Mouse (Mus musculus): Measurements from ENCODE around the gene Odf3l2. TPM values are rescaled to one million over a fixed set of nuclear protein-coding genes. Genes with fewer than 3 reads are reported as not detected.

Gene Odf3l2
- polyA plus RNA-seq, 1 experiment from 2014 or later, result not detected

DNA sequence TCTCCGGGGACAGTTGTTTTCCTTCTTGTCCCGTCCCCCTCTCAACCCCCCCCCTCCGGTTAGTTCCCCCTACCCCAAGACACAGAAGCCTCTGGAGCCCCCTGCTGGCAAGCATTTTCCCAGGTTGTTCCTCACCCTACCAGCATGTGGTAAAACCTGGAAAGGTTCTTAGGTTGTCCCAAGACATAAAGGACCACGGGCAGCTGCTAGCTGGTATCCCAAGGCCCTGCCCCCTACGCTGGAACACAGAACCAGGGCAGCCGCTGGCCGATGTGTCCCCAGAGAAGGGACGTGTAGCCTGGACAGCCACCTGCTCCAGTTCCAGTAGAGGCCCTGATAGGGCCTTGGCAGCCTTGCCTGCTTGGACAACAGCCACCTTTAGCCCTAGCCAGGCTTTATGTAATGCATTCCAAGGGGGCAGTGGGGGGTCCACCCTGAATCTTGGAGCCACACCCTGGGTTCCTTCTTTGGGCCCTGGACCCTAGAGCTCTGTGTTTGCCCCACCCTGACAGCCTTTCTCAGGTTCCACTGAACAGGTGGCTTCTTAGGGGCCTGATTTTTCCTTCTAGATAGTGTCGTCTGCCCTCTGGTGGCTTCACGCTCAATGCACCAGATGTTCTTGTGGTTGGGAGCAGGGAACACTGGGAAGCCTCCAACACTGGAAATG is 37.5 kb upstream of the Odf3l2 start:
- peak; percentile 53 for DNase-seq (ENCODE audit: low spot score)
- 9% methylated on average over 10 of the region's 10 CpGs for WGBS
- Histone ChIP-seq H3K27ac (replicated peaks) (peak overlapping the region; percentile 87), H3K9me3 (replicated peaks) (no peaks in the 10 kb centered on the region), H3K36me3 (peaks cover 44% of the 10 kb centered on the region), H3K27me3 (ENCODE audit: low read depth, poor library complexity, severe bottlenecking) (no peaks in the 10 kb centered on the region), H3K4me3 (peak overlapping the region; percentile 79), H3K4me1 (peaks cover 31% of the 10 kb centered on the region)

- peak overlapping the region; percentile 87 for H3K27ac ChIP-seq (replicated peaks)
- no peaks in the 10 kb centered on the region for H3K9me3 ChIP-seq (replicated peaks)
Measured at GRCm38 (mm10) chr10:79682551-79682915, 37.0 kb upstream of the Odf3l2 start.

GRCm38 (mm10) chr10:79681591-79682245 is 36.2 kb upstream of the Odf3l2 start, which contains the start of gene Cdc34:
Cdc34 (plus strand) TSS chr10:79682195.
- peak; percentile 100 for DNase-seq (ENCODE audit: low spot score)
- no peaks in the 10 kb centered on the region for H3K9me3 ChIP-seq (replicated peaks)
- H3K4me3 ChIP-seq, result peak within 1 kb of the TSS; percentile 79
- H3K27me3 ChIP-seq (ENCODE audit: low read depth, poor library complexity, severe bottlenecking), result no peaks in the 10 kb centered on the region
- peaks cover 31% of the 10 kb centered on the region for H3K4me1 ChIP-seq
- under 1% methylated on average over 84 of the region's 84 CpGs for WGBS
- H3K36me3 ChIP-seq, result peaks cover 31% of the 10 kb centered on the region
- peak within 1 kb of the TSS; percentile 87 for H3K27ac ChIP-seq (replicated peaks)

More at GRCm38 (mm10) chr10:79682551-79682915, 37.0 kb upstream of the Odf3l2 start:
- peaks cover 39% of the 10 kb centered on the region for H3K36me3 ChIP-seq
- H3K27me3 ChIP-seq (ENCODE audit: low read depth, poor library complexity, severe bottlenecking), result no peaks in the 10 kb centered on the region
- peaks cover 31% of the 10 kb centered on the region for H3K4me1 ChIP-seq
- peak; percentile 46 for DNase-seq (ENCODE audit: low spot score)
- 0% methylated on average over 10 of the region's 10 CpGs for WGBS
- peak overlapping the region; percentile 79 for H3K4me3 ChIP-seq

DNA sequence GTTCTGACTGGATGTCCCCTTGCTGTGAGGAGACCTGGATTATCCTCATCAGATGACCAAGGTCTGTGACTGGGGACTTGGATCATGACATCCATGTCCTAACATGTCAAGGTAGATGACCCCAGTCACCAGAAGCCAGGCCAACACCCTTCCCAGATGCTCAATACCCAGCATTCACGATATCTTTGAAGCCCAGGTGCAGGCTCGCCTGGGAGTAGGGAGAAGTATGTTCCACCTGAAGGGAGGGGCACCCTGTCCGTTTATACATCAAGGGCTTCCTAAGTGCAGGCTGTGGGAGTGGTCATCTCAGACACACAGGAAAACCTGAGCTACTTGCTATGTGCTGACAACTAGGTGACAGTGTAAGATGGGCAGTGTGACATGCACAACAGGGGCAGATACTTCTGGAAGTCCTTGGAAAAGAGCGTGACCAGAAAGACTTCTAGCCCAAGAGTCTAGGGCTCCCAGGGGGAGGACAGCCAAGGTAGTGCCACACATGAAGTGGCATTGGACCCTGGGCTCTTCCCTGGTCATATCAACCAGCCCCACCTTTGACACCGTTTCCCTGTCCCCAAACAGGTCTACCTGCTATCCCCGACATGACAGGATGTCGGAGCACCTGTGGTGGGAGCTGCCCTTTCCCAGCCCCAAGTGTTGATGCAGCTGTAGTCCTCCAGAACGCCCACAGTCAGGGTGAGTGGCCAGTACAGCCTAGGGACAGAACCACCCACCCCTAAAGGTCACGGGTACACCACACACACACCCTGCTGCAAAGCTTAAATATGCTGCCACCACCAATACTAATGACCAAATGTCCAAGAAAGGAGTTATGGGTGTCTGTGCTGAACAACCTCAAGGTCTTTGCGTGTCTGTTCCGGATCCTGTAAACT is 35.3 kb upstream of the Odf3l2 start:
- no peak for DNase-seq (ENCODE audit: low spot score)
- WGBS, result 39% methylated on average over 11 of the region's 11 CpGs
- peaks cover 27% of the 10 kb centered on the region for H3K36me3 ChIP-seq

GRCm38 (mm10) chr10:79675346-79676035 is 30.0 kb upstream of the Odf3l2 start:
- no peak overlapping the region for H3K27ac ChIP-seq (replicated peaks)
- H3K4me1 ChIP-seq, result peaks cover 17% of the 10 kb centered on the region
- no peaks in the 10 kb centered on the region for H3K9me3 ChIP-seq (replicated peaks)
- H3K36me3 ChIP-seq, result peaks cover 46% of the 10 kb centered on the region
- WGBS, result 57% methylated on average over 44 of the region's 44 CpGs
- DNase-seq (ENCODE audit: low spot score), result no peak
- peaks cover 8% of the 10 kb centered on the region; the same call in 1 of the 2 replicates for H3K27me3 ChIP-seq (ENCODE audit: low read depth, poor library complexity, severe bottlenecking)
- H3K4me3 ChIP-seq, result peak overlapping the region; percentile 9; the same call in 1 of the 2 replicates

More for the DNA sequence above, 35.3 kb upstream of the Odf3l2 start:
- Histone ChIP-seq H3K4me1 (peaks cover 31% of the 10 kb centered on the region), H3K27ac (replicated peaks) (peak overlapping the region; percentile 87), H3K4me3 (peak overlapping the region; percentile 79), H3K9me3 (replicated peaks) (no peaks in the 10 kb centered on the region), H3K27me3 (ENCODE audit: low read depth, poor library complexity, severe bottlenecking) (peaks cover 2% of the 10 kb centered on the region; the same call in 1 of the 2 replicates)

DNA sequence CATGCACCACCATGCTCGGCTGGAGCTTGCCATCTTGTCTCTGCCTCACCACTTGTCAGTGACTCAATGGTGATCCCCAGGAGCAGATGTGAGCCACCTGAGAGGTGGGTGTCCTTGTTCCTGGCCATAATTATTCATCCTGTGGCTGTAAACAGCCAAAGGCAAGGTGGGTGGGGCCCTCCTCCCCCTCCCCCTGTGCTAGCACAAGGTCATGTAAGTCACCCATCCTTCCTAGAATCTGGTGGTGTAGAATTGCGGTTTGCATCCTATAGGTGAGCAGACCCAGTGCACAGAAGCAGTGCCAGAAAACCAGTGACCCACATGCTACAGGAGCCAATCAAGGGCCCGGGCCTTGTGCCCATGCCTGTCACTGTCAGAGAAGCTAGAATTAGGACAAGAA is 27.5 kb upstream of the Odf3l2 start:
- Histone ChIP-seq H3K27me3 (ENCODE audit: low read depth, poor library complexity, severe bottlenecking) (peaks cover 8% of the 10 kb centered on the region; the same call in 1 of the 2 replicates), H3K36me3 (peaks cover 46% of the 10 kb centered on the region), H3K9me3 (replicated peaks) (no peaks in the 10 kb centered on the region), H3K4me3 (no peak overlapping the region), H3K27ac (replicated peaks) (no peak overlapping the region), H3K4me1 (peaks cover 29% of the 10 kb centered on the region)
- DNase-seq (ENCODE audit: low spot score), result no peak
- 92% methylated on average over 3 of the region's 3 CpGs for WGBS

- H3K27me3 ChIP-seq (ENCODE audit: low read depth, poor library complexity, severe bottlenecking), result peaks cover 8% of the 10 kb centered on the region; the same call in 1 of the 2 replicates
- H3K4me3 ChIP-seq, result no peak overlapping the region; the same call in 1 of the 2 replicates
- 68% methylated on average over 3 of the region's 3 CpGs for WGBS
- peaks cover 30% of the 10 kb centered on the region for H3K4me1 ChIP-seq
- H3K36me3 ChIP-seq, result peaks cover 46% of the 10 kb centered on the region
- H3K9me3 ChIP-seq (replicated peaks), result no peaks in the 10 kb centered on the region
- H3K27ac ChIP-seq (replicated peaks), result peak overlapping the region; percentile 98; the same call in 1 of the 2 replicates
- no peak for DNase-seq (ENCODE audit: low spot score)
Measured at GRCm38 (mm10) chr10:79672088-79672455, 26.5 kb upstream of the Odf3l2 start.

DNA sequence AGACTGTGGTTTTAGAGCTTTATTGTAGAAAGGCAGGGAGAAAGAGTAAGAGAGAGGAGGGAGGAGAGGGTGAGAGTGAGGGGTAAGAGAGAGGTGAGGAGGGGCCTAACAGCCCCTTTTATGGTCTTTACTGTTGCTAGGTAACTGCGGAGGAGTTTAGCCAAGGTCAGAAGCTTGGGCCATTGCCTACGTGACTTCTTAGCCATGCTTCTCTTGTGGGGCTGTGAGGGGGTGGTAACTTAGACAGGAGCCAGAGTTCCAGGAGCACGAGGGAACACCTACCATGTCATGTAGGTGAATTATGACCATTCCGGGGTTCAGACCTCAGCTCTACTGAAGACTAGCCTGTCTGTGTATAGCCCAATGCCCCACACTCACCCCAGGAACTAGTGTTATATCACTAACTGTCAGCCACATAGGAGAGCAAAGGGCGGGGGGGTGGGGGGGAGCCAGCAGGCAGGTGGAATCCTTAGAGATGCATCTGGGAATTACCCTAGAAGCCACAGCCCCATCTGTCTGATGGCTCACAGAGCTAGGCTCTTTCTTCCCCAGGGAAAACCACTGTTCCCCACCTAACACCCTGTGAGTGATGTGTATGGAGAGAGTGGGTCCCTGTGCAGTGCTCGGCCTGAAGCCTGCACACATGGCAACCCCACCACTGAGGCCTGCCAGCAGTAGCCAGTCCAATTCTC is 26.0 kb upstream of the Odf3l2 start:
- DNase-seq (ENCODE audit: low spot score), result no peak
- Histone ChIP-seq H3K27ac (replicated peaks) (peak overlapping the region; percentile 98; the same call in 1 of the 2 replicates), H3K27me3 (ENCODE audit: low read depth, poor library complexity, severe bottlenecking) (peaks cover 8% of the 10 kb centered on the region; the same call in 1 of the 2 replicates), H3K4me3 (peak overlapping the region; percentile 96), H3K4me1 (peaks cover 30% of the 10 kb centered on the region), H3K36me3 (peaks cover 46% of the 10 kb centered on the region), H3K9me3 (replicated peaks) (no peaks in the 10 kb centered on the region)
- WGBS, result 71% methylated on average over 6 of the region's 6 CpGs

- peaks cover 4% of the 10 kb centered on the region; the same call in 1 of the 2 replicates for H3K27me3 ChIP-seq (ENCODE audit: low read depth, poor library complexity, severe bottlenecking)
- WGBS, result 37% methylated on average over 15 of the region's 15 CpGs
- H3K36me3 ChIP-seq, result peaks cover 35% of the 10 kb centered on the region
- H3K9me3 ChIP-seq (replicated peaks), result no peaks in the 10 kb centered on the region
- no peak for DNase-seq (ENCODE audit: low spot score)
- H3K4me1 ChIP-seq, result peaks cover 30% of the 10 kb centered on the region
- peak overlapping the region; percentile 98 for H3K27ac ChIP-seq (replicated peaks)
- peak overlapping the region; percentile 96 for H3K4me3 ChIP-seq
Measured at GRCm38 (mm10) chr10:79670071-79670888, 24.7 kb upstream of the Odf3l2 start.

DNA sequence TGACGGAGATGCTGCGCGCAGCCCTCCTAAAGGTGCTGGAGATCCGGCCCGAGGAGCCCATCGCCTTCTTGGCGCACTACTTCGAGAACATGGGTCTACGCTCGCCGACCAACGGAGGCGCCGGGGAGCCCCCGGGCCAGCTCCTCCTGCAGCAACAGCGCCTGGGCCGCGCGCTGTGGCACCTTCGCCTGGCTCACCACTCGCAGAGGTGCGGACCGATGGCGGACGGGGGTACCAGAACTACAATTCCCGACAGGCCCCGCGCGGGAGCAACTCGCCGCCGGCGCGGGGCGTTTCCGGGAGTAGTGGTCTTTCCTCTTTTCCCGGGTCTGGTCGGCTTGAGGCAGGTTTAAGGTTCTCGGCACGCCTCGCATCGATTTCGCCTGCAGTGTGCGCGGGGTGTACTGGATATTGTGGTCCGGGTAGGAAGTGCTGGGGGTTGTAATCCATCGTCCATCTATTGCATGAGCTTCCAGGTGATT is 24.1 kb upstream of the Odf3l2 start:
- peak overlapping the region; percentile 96 for H3K4me3 ChIP-seq
- peaks cover 31% of the 10 kb centered on the region for H3K36me3 ChIP-seq
- H3K27ac ChIP-seq (replicated peaks), result peak overlapping the region; percentile 98
- H3K27me3 ChIP-seq (ENCODE audit: low read depth, poor library complexity, severe bottlenecking), result 0 out of 2 replicates have a peak, but pooled peaks cover 5% of the 10 kb centered on the region
- H3K4me1 ChIP-seq, result peaks cover 30% of the 10 kb centered on the region
- 0% methylated on average over 47 of the region's 47 CpGs for WGBS
- H3K9me3 ChIP-seq (replicated peaks), result no peaks in the 10 kb centered on the region
- peak; percentile 85 for DNase-seq (ENCODE audit: low spot score)
